Mouse (Mus musculus): Measurements from ENCODE around the gene Cage1. TPM values are rescaled to one million over a fixed set of nuclear protein-coding genes. Genes with fewer than 3 reads are reported as not detected.

The Cage1 gene
- total RNA-seq, 2 experiments from 2014 or later = 6.2 to 6.3 TPM

GRCm38 (mm10) chr13:37974731-37975130, 62.1 kb downstream of the Cage1 start:
- no peak for TF ChIP-seq CTCF (IDR thresholded peaks at IDR 0.05)
- intact Hi-C loops (cut with DNase I) = loop anchor here (5.0 kb wide), 1 partner anchor 63 kb away; the partner anchor contains the start of genes Cage1 and Riok1
- H3K27ac ChIP-seq = no peak overlapping the region
- no peak for DNase-seq (ENCODE audit: extremely low spot score in 1 of 2, low spot score in 2 of 2)
- no peak overlapping the region for H3K4me3 ChIP-seq

GRCm38 (mm10) chr13:37974036-37974435, 62.8 kb downstream of the Cage1 start:
- TF ChIP-seq CTCF (IDR thresholded peaks at IDR 0.05) = no peak
- no peak overlapping the region for H3K4me3 ChIP-seq
- no peak for DNase-seq (ENCODE audit: extremely low spot score in 1 of 2, low spot score in 2 of 2)
- intact Hi-C loops (cut with DNase I) = loop anchor here (5.0 kb wide), 1 partner anchor 63 kb away; the partner anchor contains the start of genes Cage1 and Riok1
- no peak overlapping the region for H3K27ac ChIP-seq

GRCm38 (mm10) chr13:37970887-37971530, 65.9 kb downstream of the Cage1 start:
- DNase-seq (ENCODE audit: extremely low spot score in 1 of 2, low spot score in 2 of 2) = no peak
- Histone ChIP-seq H3K4me3 (no peak overlapping the region), H3K27ac (no peak overlapping the region)
- intact Hi-C loops (cut with DNase I) = loop anchor here (5.0 kb wide), 1 partner anchor 66 kb away; the partner anchor contains the start of genes Cage1 and Riok1
- TF ChIP-seq CTCF (IDR thresholded peaks at IDR 0.05) = peak; percentile 28; the same call in 1 of the 2 replicates

GRCm38 (mm10) chr13:37969988-37970387, 66.9 kb downstream of the Cage1 start:
- no peak for DNase-seq (ENCODE audit: extremely low spot score in 1 of 2, low spot score in 2 of 2)
- TF ChIP-seq CTCF (IDR thresholded peaks at IDR 0.05) = no peak
- Histone ChIP-seq H3K4me3 (no peak overlapping the region), H3K27ac (no peak overlapping the region)
- intact Hi-C loops (cut with DNase I) = loop anchor here (1.0 to 5.0 kb wide), 2 partner anchors 67 to 536 kb away; partner anchors contain the start of genes Cage1 and Riok1

- intact Hi-C loops (cut with DNase I) = loop anchor here (1.0 kb wide), 1 partner anchor 535 kb away; no protein-coding TSS in a partner anchor
- peak; percentile 85 to 96 for DNase-seq (ENCODE audit: extremely low spot score in 1 of 2, low spot score in 2 of 2)
- Histone ChIP-seq H3K4me3 (no peak overlapping the region), H3K27ac (no peak overlapping the region)
- TF ChIP-seq CTCF (IDR thresholded peaks at IDR 0.05) = no peak; the same call in none of the 2 replicates
Measured at GRCm38 (mm10) chr13:37969337-37969736, 67.5 kb downstream of the Cage1 start.

- Histone ChIP-seq H3K27ac (no peak overlapping the region), H3K4me3 (no peak overlapping the region)
- DNase-seq (ENCODE audit: extremely low spot score in 1 of 2, low spot score in 2 of 2) = no peak
- intact Hi-C loops (cut with DNase I) = no loop called here
- TF ChIP-seq CTCF (IDR thresholded peaks at IDR 0.05) = no peak
Measured at GRCm38 (mm10) chr13:37967565-37967964, 69.3 kb downstream of the Cage1 start.

- H3K27ac ChIP-seq = no peak overlapping the region
- intact Hi-C loops (cut with DNase I) = no loop called here
- no peak for TF ChIP-seq CTCF (IDR thresholded peaks at IDR 0.05)
Measured at GRCm38 (mm10) chr13:37967052-37967437, 69.8 kb downstream of the Cage1 start.

GRCm38 (mm10) chr13:37966256-37967051, 70.4 kb downstream of the Cage1 start:
- no peak for TF ChIP-seq CTCF (IDR thresholded peaks at IDR 0.05)
- Histone ChIP-seq H3K27ac (no peak overlapping the region), H3K4me3 (no peak overlapping the region)
- DNase-seq (ENCODE audit: extremely low spot score in 1 of 2, low spot score in 2 of 2) = no peak
- intact Hi-C loops (cut with DNase I) = no loop called here

More at GRCm38 (mm10) chr13:37967052-37967437, 69.8 kb downstream of the Cage1 start:
- no peak for DNase-seq (ENCODE audit: extremely low spot score in 1 of 2, low spot score in 2 of 2)
- H3K4me3 ChIP-seq = no peak overlapping the region

- TF ChIP-seq CTCF (IDR thresholded peaks at IDR 0.05) = peak; percentile 27
- DNase-seq (ENCODE audit: extremely low spot score in 1 of 2, low spot score in 2 of 2) = no peak
- intact Hi-C loops (cut with DNase I) = no loop called here
- Histone ChIP-seq H3K27ac (no peak overlapping the region), H3K4me3 (no peak overlapping the region)
Measured at GRCm38 (mm10) chr13:37965126-37965914, 71.5 kb downstream of the Cage1 start.

GRCm38 (mm10) chr13:37964128-37965087, 72.5 kb downstream of the Cage1 start:
- H3K4me3 ChIP-seq = no peak overlapping the region
- no peak for DNase-seq (ENCODE audit: extremely low spot score in 1 of 2, low spot score in 2 of 2)
- H3K27ac ChIP-seq = no peak overlapping the region
- intact Hi-C loops (cut with DNase I) = loop anchor here (5.0 kb wide), 1 partner anchor 512 kb away; no protein-coding TSS in a partner anchor
- no peak for TF ChIP-seq CTCF (IDR thresholded peaks at IDR 0.05)
